Mouse (Mus musculus) left cerebral cortex, adult 6 months (tissue): Measurements from ENCODE around the gene Pik3cb. TPM values are rescaled to one million over a fixed set of nuclear protein-coding genes. Genes with fewer than 3 reads are reported as not detected.

Experiments
- long read RNA-seq, 2 experiments: library from polyadenylated mRNA; unstranded; transcript quantifications; one replicate each; pipeline ENCODE4 v2.0.0; 2019 to 2020
- polyA plus RNA-seq: library from polyadenylated mRNA; unstranded; fragments of <200 nt; fragmentation: Nextera tagmentation; gene quantifications from 2 replicates; pipeline ENCODE4 v1.2.3, GENCODE M21; 2021

The Pik3cb gene
- polyA plus RNA-seq = 3.0 and 4.2 TPM in 2 replicates
- long read RNA-seq, experiment 1, full-length matches to known transcripts = 1 of 11 reads
- long read RNA-seq, experiment 1, partial matches to known transcripts = 8 of 11 reads
- long read RNA-seq, experiment 1, other reads (novel, unspliced or antisense) = 2 of 11 reads
- long read RNA-seq, experiment 2, partial matches to known transcripts = 5 of 9 reads
- long read RNA-seq, experiment 2, other reads (novel, unspliced or antisense) = 4 of 9 reads

GRCm38 (mm10) chr9:99140063-99140882, at the start of gene Pik3cb:
Pik3cb (minus strand) TSS chr9:99140621.

DNA sequence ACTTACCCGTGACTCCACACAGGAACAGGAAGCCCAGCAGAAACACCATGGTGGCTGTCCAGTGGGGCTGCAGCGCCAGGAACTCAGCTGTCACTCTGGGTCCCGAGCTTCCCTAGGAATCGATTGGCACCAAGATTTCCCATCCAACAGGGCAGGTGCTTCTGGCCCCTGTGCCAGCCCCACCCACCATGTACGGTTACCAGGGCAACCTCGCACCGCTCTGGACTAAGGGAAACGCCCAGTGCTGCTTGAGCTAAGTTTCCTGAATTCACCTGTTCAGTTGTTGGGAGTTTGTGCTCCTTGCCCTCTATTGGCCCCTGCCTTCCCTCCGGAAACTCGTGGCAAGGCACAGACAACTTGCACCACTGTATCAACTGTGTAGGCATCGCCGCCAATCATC, 104.8 kb downstream of the Pik3cb start, which contains the start of gene Gm1123:
Gene Gm1123 (minus strand): TSS at position 141 of the 400 bp plus-strand sequence.

Other genes starting within 250 kb of the Pik3cb start
- not detected in 2 replicates for gene 7420426K07Rik, start 237.5 kb downstream of the Pik3cb start, polyA plus RNA-seq
- 0.10 and 0.24 TPM in 2 replicates for gene Foxl2, start 185.3 kb downstream of the Pik3cb start, polyA plus RNA-seq
- gene Faim, start 154.2 kb downstream of the Pik3cb start, polyA plus RNA-seq = 58.6 and 65.6 TPM in 2 replicates
- gene Gm1123, start 104.9 kb downstream of the Pik3cb start, polyA plus RNA-seq = 0.12 TPM in 1 of 2 replicates, not detected in the other
- gene Faiml, start 96.6 kb upstream of the Pik3cb start, polyA plus RNA-seq = not detected in 2 replicates
- 10.7 and 11.7 TPM in 2 replicates for gene Cep70, start 102.7 kb upstream of the Pik3cb start, polyA plus RNA-seq
- 0.18 and 0.40 TPM in 2 replicates for gene Esyt3, start 217.9 kb upstream of the Pik3cb start, polyA plus RNA-seq